Mouse (Mus musculus) megakaryocyte, adult 5-6 weeks (primary cell): ENCODE results near the gene Atcay. TPM values are rescaled to one million over a fixed set of nuclear protein-coding genes. Genes with fewer than 3 reads are reported as not detected.
"Not testable (repeated sequence)": the region's sequence is repeated elsewhere in the genome, so short reads cannot be mapped to it uniquely, and the experiment has no call there.

Experiments
- ATAC-seq: 2 replicates; pipeline ENCODE4 v1.8.0; 2016; ENCODE audit warnings: mild to moderate bottlenecking, inconsistent platforms; ENCODE audit not compliant: poor library complexity, severe bottlenecking
- total RNA-seq, 2 experiments: library from RNA; stranded (forward) in 1 of 2; stranded (reverse) in 1 of 2; fragments of 153-499, 151-499 nt in 1 of 2; fragments of 221-1000, 200-1000 nt in 1 of 2; gene quantifications; 2 replicates each; pipeline versions ENCODE4 v1.2.3 to v1.2.4; 2015 to 2017

Atcay gene
- total RNA-seq, 2 experiments from 2014 or later, result not detected

DNA sequence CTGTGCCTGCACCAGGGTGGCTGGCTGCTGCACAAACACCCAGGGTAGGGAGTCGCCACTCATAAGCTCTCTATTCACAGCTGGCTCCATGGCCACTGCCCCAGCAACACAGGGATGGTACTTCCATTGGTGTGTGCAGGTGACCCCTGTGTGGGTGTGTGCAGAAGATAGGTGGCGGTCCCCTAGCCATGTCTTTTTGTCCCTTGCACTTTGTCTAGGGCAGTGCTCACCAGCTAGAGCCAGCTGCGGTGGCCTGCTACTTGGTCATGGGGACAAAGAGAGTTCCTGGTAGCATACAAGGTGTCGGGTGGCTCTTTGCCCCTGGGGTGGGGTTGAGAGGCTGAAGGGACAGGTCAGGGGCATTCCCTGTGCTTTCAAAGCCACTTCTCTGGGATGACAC, 13.5 kb upstream of the Atcay start:
- no peak for ATAC-seq

GRCm38 (mm10) chr10:81242021-81242420, 11.4 kb upstream of the Atcay start:
- ATAC-seq, result no peak

GRCm38 (mm10) chr10:81240876-81241275, 10.2 kb upstream of the Atcay start:
- no peak; the same call in 1 of the 2 replicates for ATAC-seq

GRCm38 (mm10) chr10:81238618-81239017, 8.0 kb upstream of the Atcay start:
- ATAC-seq, result no peak

DNA sequence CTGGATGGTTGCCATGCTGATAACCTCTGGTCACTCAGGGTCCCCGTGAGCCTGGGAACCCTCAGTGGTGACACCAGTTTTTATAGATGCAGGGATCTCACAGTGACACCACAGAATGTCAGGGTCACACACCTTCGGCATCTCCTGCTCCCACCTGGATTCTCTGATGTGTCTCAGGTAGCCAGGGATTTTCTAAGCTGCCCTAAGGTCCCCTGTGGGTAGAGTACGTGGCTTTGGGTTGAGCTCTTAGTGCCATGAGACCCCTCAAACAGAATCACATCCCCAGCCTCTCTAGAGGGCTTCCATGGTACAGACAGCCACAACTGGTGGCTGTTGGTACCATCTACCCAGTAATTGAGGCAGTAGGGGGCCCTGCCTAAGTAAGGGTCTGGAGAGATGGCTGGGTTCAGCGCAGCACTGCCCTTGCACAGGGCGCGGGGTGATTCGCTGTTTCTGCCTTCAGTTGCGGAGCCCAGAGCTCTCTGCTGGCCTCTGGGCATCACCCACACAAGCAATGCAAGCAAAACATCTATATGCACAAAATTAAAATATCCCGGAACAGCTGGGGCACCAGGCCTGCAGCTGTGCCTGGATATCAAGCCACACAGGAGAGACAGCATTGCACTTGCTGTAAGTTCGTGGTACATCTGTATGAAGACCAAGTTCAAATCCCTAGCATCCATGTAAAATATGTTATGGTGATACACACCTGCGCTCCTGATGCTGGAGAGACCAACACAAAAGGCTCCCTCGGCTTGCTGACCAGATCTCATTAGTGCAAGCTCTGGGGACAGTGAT, 6.0 kb upstream of the Atcay start:
- no peak for ATAC-seq

- ATAC-seq, result no peak
These were observed 3.6 kb upstream of the Atcay start for GRCm38 (mm10) chr10:81234206-81234605.

DNA sequence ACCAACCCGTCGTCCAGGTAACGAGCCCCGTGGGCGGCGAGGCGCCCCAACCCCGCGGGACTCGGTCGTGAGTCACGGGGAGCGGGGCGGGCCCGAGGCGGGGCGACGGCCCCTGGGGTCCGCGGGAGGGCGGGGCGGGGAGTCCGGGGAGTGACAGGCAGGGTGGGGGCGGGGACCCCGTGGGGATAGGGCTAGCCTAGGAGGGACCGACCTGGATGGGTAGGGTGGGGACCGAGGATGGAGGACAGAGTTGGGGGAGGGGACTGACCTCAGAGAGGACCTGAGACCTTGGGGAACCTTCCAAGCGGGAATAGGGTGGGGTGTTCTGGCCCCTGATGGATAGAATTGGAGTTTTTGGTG, 2.6 kb upstream of the Atcay start:
- no peak for ATAC-seq

- ATAC-seq, result peak; percentile 93
These were observed 2.1 kb upstream of the Atcay start, which contains the start of gene Zfr2 for GRCm38 (mm10) chr10:81232580-81233225. Zfr2 (plus strand) TSS chr10:81233155.

DNA sequence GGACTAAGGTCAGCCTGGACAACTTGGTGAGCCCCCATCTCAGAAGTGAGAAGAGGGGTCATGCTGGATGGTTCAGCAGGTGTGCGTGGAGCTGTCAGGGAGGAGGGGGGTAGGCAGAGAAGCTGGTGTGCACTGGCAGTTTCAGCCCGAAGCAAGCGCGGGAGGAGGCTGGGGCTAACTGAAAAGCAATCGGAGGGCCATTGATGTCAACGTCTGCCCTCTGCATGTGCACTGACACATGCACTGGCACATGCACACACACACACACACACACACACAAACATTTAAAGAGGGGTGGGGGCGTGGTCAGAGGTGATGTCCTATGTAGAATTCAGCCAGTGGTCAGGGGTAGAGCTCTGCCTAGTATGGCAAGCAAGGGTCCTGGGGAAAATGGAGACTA, 803 bp upstream of the Atcay start:
- no peak for ATAC-seq

- no peak for ATAC-seq
These were observed 747 bp downstream of the Atcay start for GRCm38 (mm10) chr10:81229735-81230437.

DNA sequence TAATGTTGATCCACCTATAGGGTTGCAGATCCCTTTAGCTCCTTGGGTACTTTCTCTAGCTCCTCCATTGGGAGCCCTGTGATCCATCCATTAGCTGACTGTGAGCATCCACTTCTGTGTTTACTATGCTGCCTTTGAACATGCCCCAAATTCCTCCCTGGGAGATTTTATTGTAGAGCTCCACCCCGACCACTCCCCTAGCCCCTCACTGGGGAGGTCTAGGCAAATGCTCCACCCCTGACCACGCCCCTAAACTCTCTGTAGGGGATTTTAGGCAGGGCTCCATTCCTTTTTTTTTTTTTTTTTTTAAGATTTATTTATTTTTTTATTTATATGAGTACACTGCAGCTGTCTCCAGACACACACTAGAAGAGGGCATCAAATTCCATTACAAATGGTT, 6.9 kb downstream of the Atcay start:
- ATAC-seq, result not testable (repeated sequence)

DNA sequence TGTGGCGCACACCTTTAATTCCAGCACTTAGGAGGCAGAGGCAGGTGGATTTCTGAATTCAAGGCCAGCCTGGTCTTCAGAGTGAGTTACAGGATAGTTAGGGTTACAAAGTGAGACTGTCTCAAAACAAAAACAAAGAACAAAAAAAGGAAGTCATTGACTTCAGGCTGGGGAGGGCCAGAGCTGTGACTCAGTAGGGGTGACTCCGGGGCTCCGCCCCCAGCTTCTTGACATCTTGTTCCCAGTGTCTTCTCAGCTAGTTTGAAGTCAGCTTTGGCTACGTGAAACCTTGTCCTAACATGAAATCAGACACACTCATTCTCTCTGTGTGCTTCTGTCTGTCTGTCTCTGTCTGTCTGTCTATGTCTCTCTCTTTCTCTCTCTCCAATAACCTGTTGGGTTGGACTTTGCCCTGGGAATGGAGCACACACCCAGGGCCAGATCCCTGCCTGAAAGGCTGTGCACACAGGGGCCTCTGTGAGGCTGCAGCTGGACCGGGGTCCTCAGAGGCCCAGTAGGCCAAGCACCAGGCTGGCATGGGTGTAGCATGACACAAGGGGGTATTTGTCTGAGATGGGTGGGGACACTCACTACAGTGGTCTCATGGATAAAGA, 9.1 kb downstream of the Atcay start:
- ATAC-seq, result peak; percentile 85

GRCm38 (mm10) chr10:81217964-81218363, 12.7 kb downstream of the Atcay start:
- peak; percentile 86 for ATAC-seq

DNA sequence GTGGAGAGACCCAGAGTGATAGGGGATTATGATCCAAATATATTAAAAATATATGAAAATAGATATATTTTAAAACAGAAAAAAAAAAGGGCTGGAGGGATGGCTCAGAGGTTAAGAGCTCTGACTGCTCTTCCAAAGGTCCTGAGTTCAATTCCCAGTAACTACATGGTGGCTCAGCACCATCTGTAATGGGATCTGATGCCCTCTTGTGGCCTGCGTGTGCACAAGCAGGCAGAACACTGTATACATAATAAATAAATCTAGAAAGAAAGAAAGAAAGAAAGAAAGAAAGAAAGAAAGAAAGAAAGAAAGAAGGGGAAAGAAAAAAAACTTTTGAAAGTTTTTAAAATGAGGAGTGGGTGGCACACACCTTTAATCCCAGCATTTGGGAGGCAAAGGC, 13.4 kb downstream of the Atcay start:
- ATAC-seq, result not testable (repeated sequence)

DNA sequence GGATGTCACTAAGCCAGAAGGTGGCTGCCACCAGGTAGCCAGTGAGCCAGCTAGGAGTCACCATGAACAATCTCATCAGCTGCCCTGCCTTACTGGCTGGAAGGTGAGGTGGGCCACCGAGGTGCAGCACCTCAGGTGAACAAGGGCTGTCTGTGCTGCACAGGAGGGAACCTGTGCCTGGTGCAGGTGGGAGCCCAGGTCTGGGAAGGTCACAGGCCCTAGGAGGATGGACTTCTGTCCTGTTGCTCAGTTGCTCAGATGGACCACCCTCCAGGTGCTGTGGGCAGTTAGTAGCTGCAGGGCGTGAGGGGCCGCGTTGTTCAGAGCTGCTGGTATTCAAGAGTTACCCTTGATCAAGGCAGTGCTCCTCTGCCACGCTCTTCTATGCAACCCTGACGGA, 13.8 kb downstream of the Atcay start:
- no peak for ATAC-seq

GRCm38 (mm10) chr10:81216260-81216659, 14.4 kb downstream of the Atcay start:
- ATAC-seq, result no peak

- ATAC-seq, result no peak
These were observed 20.5 kb downstream of the Atcay start for GRCm38 (mm10) chr10:81210154-81210553.

DNA sequence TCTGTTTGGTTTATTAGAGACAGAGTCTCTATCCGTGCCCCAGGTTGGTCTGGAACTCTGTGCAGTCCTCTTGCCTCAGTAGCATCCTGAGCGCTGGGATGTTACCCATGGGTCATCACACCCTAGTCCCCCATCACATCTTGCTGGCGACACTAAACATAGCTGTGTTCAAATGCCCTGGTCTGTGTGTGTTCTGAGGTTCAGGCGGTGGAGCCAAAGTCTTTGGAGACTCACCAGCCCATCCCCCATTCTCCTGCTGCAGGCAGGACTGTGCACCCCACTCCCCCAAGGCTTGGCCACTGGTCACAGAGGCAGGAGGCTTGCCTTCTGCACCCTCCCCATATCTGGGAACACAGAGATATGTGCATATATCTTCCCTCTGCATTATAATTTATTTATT, 26.5 kb downstream of the Atcay start:
- ATAC-seq, result no peak

DNA sequence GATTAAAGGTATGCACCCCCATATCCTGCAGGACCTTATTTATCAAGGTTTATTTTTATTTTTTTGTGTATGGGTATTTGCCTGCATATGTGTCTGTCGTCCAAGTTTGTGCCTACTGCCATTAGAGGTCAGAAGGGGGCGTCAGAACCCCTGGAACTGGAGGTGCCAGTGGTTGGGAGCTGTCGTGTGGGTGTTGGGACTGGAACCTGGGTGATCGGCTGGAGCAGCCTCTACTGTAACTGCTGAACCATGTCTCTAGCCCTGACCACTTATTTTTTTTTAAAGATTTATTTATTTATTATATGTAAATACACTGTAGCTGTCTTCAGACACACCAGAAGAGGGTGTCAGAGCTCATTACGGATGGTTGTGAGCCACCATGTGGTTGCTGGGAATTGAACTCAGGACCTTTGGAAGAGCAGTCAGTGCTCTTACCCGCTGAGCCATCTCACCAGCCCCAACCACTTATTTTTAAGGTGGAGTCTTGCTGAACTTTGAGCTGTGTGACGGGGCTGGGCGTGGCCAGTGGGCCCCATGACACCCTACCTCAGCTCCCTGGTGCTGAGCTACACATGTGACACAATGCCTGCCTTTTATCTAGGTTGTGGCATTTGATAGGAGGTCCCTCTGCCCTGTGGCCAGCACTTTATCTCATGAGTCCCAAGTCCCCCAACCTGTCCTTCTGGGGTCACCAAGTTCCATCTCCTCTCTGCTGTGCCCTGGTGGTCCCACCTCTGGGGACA, 27.5 kb downstream of the Atcay start:
- no peak for ATAC-seq
